30 mouse cellular contexts compared by ENCODE assay signal in the genomic region with DNA sequence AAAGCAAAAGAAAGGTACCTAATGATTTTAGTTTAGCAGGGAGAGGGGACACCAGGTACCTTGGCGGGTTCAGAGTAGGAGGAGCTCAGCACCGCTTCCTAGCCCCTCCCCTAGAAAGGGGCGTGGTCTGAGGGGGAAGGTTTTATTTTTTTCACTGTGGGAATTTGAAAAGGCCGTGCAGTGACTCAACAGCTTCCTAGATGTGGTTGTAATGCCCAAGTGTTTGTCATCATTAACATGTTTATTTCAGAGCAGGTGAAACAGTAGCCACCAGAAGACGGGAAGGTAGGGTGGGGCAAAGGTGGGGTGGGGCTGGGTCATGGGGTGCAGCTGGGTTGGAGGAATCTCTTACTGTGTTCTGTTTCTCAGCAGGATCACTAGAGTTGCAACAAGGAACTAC.
DNase-seq lines count a peak whose midpoint lies in the region; ATAC-seq and TF ChIP-seq lines count a peak whose summit lies in the region.
"Had no signal": no experiment of that assay in that cellular context is flagged by ENCODE, and none has a peak within 500 bp of the region (broad histone marks: within the 10 kb centered on the region; RNA-seq: fewer than 3 reads in every experiment).

No protein-coding gene starts in this region.

- no peak for TF ChIP-seq RAD21 in CH12.LX (IDR thresholded peaks at IDR 0.05; ENCODE audit: low read depth, low read length)

- no peak overlapping the region for H3K4me3 ChIP-seq in CH12.LX (replicated peaks in 1 of 3; ENCODE audit: low read depth in 2 of 3, low read length in 2 of 3, poor library complexity in 1 of 3)
- no peak overlapping the region for H3K4me3 ChIP-seq in stomach, postnatal 0 days (ENCODE audit: low read depth, low read length)
- no peak overlapping the region for H3K4me3 ChIP-seq in gastrocnemius, adult 2 months
- H3K4me3 ChIP-seq: embryonic facial prominence, embryonic 10.5 days; embryonic facial prominence, embryonic 13.5 days; erythroblast, embryonic 14.5 days; forebrain, embryonic 12.5 days; forebrain, embryonic 15.5 days; heart, embryonic 12.5 days; heart, embryonic 15.5 days; hindbrain, embryonic 10.5 days; hindbrain, embryonic 13.5 days had no signal

- dilution Hi-C loops in CH12.LX (cut with MboI; ENCODE audit: extremely low pct_ligation_motif_present, extremely low pct_unique_long_range_greater_than_20kb, low sequenced_read_pairs): no loop called here

- H3K9me3 ChIP-seq in CH12.LX (replicated peaks; ENCODE audit: low read length): no peaks in the 10 kb centered on the region
- no peaks in the 10 kb centered on the region for H3K9me3 ChIP-seq in stomach, postnatal 0 days (ENCODE audit: control insufficient read depth, low read length)
- H3K9me3 ChIP-seq: embryonic facial prominence, embryonic 13.5 days; forebrain, embryonic 12.5 days; forebrain, embryonic 15.5 days; heart, embryonic 12.5 days; hindbrain, embryonic 10.5 days had no signal

- peaks cover 0 to 6% of the 10 kb centered on the region in 2 experiments; a peak in 1 of 4 replicates for H3K4me1 ChIP-seq in CH12.LX (ENCODE audit: control insufficient read depth in 1 of 2, insufficient read depth in 2 of 2)
- H3K4me1 ChIP-seq in stomach, postnatal 0 days (replicated peaks; ENCODE audit: control insufficient read depth, insufficient read depth): no peaks in the 10 kb centered on the region
- H3K4me1 ChIP-seq: embryonic facial prominence, embryonic 10.5 days; embryonic facial prominence, embryonic 13.5 days; forebrain, embryonic 12.5 days; forebrain, embryonic 15.5 days; heart, embryonic 12.5 days; heart, embryonic 15.5 days; hindbrain, embryonic 10.5 days; hindbrain, embryonic 13.5 days had no signal

- peak overlapping the region; percentile 15; the same call in 1 of the 2 replicates for H3K4me2 ChIP-seq in CH12.LX (ENCODE audit: insufficient read depth, low read depth, poor library complexity, severe bottlenecking)
- no peak overlapping the region for H3K4me2 ChIP-seq in stomach, postnatal 0 days (replicated peaks; ENCODE audit: low read depth)
- H3K4me2 ChIP-seq: embryonic facial prominence, embryonic 13.5 days; forebrain, embryonic 12.5 days; forebrain, embryonic 15.5 days; heart, embryonic 12.5 days; heart, embryonic 15.5 days; hindbrain, embryonic 13.5 days had no signal

- TF ChIP-seq CTCF in CH12.LX (conservative IDR thresholded peaks at IDR 0.05 in 1 of 2, IDR thresholded peaks at IDR 0.05 in 1 of 2; ENCODE audit: low read depth in 2 of 2, low read length in 2 of 2): no peak
- no peak for TF ChIP-seq CTCF in stomach, postnatal 0 days (IDR thresholded peaks at IDR 0.05; ENCODE audit: low read depth)
- TF ChIP-seq CTCF in gastrocnemius, adult 2 months (IDR thresholded peaks at IDR 0.05): no peak

- ATAC-seq in stomach, postnatal 0 days (ENCODE audit: low FRiP score, low TSS enrichment): peak; percentile 92
- ATAC-seq: CD4-positive, CD25-positive, alpha-beta regulatory T cell, adult 4 months; forebrain, embryonic 15.5 days; hindbrain, postnatal 0 days; inflammation-experienced regulatory T-cells, adult 6 months had no signal

- H3K36me3 ChIP-seq in CH12.LX (replicated peaks in 1 of 2; ENCODE audit: control insufficient read depth in 1 of 2, insufficient read depth in 1 of 2, low read length in 1 of 2): no peaks in the 10 kb centered on the region
- H3K36me3 ChIP-seq in stomach, postnatal 0 days (ENCODE audit: control insufficient read depth, insufficient read depth, low read length): no peaks in the 10 kb centered on the region
- H3K36me3 ChIP-seq: embryonic facial prominence, embryonic 10.5 days; embryonic facial prominence, embryonic 13.5 days; forebrain, embryonic 12.5 days; forebrain, embryonic 15.5 days; heart, embryonic 12.5 days; heart, embryonic 15.5 days; hindbrain, embryonic 10.5 days; hindbrain, embryonic 13.5 days had no signal

- H3K79me2 ChIP-seq in CH12.LX (replicated peaks; ENCODE audit: control insufficient read depth, extremely low read depth, insufficient read depth, poor library complexity, severe bottlenecking): no peaks in the 10 kb centered on the region

- no peak overlapping the region for H3K9ac ChIP-seq in CH12.LX (ENCODE audit: insufficient read depth, low read depth)
- no peak overlapping the region for H3K9ac ChIP-seq in stomach, postnatal 0 days (ENCODE audit: low read length)
- H3K9ac ChIP-seq: embryonic facial prominence, embryonic 13.5 days; forebrain, embryonic 12.5 days; forebrain, embryonic 15.5 days; heart, embryonic 12.5 days; heart, embryonic 15.5 days; hindbrain, embryonic 13.5 days had no signal

- no peak for TF ChIP-seq EP300 in CH12.LX (IDR thresholded peaks at IDR 0.05; ENCODE audit: low read length)
- TF ChIP-seq EP300 in stomach, postnatal 0 days (optimal IDR thresholded peaks at IDR 0.05): no peak

- in situ Hi-C loops in CH12.LX (cut with MboI; ENCODE audit: low pct_ligation_motif_present, low pct_unique_long_range_greater_than_20kb, low sequenced_read_pairs): no loop called here

- H3K27ac ChIP-seq in CH12.LX (ENCODE audit: insufficient read depth, low read depth): no peak overlapping the region
- no peak overlapping the region for H3K27ac ChIP-seq in stomach, postnatal 0 days (replicated peaks)
- H3K27ac ChIP-seq in gastrocnemius, adult 2 months: no peak overlapping the region
- H3K27ac ChIP-seq: embryonic facial prominence, embryonic 10.5 days; embryonic facial prominence, embryonic 13.5 days; forebrain, embryonic 12.5 days; forebrain, embryonic 15.5 days; heart, embryonic 15.5 days; hindbrain, embryonic 10.5 days; hindbrain, embryonic 13.5 days; hindbrain, postnatal 0 days had no signal

- H3K27me3 ChIP-seq in CH12.LX (replicated peaks): no peaks in the 10 kb centered on the region
- no peaks in the 10 kb centered on the region for H3K27me3 ChIP-seq in stomach, postnatal 0 days (ENCODE audit: control insufficient read depth, insufficient read depth, low read length)
- H3K27me3 ChIP-seq: embryonic facial prominence, embryonic 13.5 days; forebrain, embryonic 12.5 days; forebrain, embryonic 15.5 days; heart, embryonic 12.5 days; heart, embryonic 15.5 days; hindbrain, embryonic 13.5 days had no signal

- 44% methylated on average over 5 of the region's 5 CpGs for WGBS in stomach, postnatal 0 days

- TF ChIP-seq POLR2A in CH12.LX (IDR thresholded peaks at IDR 0.05; ENCODE audit: low read depth, low read length): no peak

- no peak for DNase-seq in CH12.LX (ENCODE audit: extremely low read depth)
- peak; percentile 9 for DNase-seq in ES-CJ7 (ENCODE audit: low read depth, low spot score)
- peak; percentile 3 for DNase-seq in WW6 (ENCODE audit: low read depth, low spot score)
- peak; percentile 63 for DNase-seq in stomach, postnatal 0 days (ENCODE audit: low spot score)
- no peak for DNase-seq in gastrocnemius, adult 2 months
- no peak for DNase-seq in retina, embryonic 14.5 days (ENCODE audit: low spot score)
- DNase-seq: adrenal gland, adult 2 months; adrenal gland, postnatal 25 days; cerebellum, adult 11-12 months; cerebellum, adult 8-10 months; cerebellum, postnatal 10 days; cerebellum, postnatal 36 days; embryo, embryonic 11 days; gastrocnemius, postnatal 10 days; gastrocnemius, postnatal 36 days; heart, postnatal 10 days; heart, postnatal 36 days; kidney, adult 2 months had no signal

- intact Hi-C loops in gastrocnemius, adult 2 months (cut with DNase I): no loop called here

TF ChIP-seq in CH12.LX, 34 proteins besides CTCF, POLR2A, EP300 and RAD21:
- no peak for TF ChIP-seq MAFK (IDR thresholded peaks at IDR 0.05; ENCODE audit: insufficient replicate concordance, low read length)
- no peak for TF ChIP-seq TCF12 (IDR thresholded peaks at IDR 0.05; ENCODE audit: low read depth, low read length)
- TF ChIP-seq MEF2A (IDR thresholded peaks at IDR 0.05; ENCODE audit: borderline replicate concordance, low read depth, low read length): no peak
- TF ChIP-seq BHLHE40 (IDR thresholded peaks at IDR 0.05; ENCODE audit: low read depth, low read length): no peak
- TF ChIP-seq USF1 (IDR thresholded peaks at IDR 0.05; ENCODE audit: low read depth, low read length): no peak
- TF ChIP-seq NELFE (IDR thresholded peaks at IDR 0.05; ENCODE audit: low read depth, low read length): no peak
- TF ChIP-seq ELF1 (IDR thresholded peaks at IDR 0.05; ENCODE audit: low read depth, low read length): no peak
- no peak for TF ChIP-seq ZMIZ1 (IDR thresholded peaks at IDR 0.05; ENCODE audit: low read depth, low read length)
- TF ChIP-seq NRF1 (IDR thresholded peaks at IDR 0.05; ENCODE audit: low read depth, low read length): no peak

Comparison
In these comparisons a context has a peak if more than half of its experiments do, and no peak if none do; other contexts are left out.
1. DNase-seq: peak in ES-CJ7 (single experiment), WW6 (single experiment) and stomach, postnatal 0 days (single experiment); none in CH12.LX (single experiment), gastrocnemius, adult 2 months (single experiment) and retina, embryonic 14.5 days (single experiment).